Mouse (Mus musculus): ENCODE data around the gene Entpd2. TPM values are rescaled to one million over a fixed set of nuclear protein-coding genes. Genes with fewer than 3 reads are reported as not detected.

Entpd2 gene
- 0.55 and 0.73 TPM in 2 replicates for polyA plus RNA-seq (2015; fragmentation: Nextera tagmentation; extraction: Ambion mirVana)

DNA sequence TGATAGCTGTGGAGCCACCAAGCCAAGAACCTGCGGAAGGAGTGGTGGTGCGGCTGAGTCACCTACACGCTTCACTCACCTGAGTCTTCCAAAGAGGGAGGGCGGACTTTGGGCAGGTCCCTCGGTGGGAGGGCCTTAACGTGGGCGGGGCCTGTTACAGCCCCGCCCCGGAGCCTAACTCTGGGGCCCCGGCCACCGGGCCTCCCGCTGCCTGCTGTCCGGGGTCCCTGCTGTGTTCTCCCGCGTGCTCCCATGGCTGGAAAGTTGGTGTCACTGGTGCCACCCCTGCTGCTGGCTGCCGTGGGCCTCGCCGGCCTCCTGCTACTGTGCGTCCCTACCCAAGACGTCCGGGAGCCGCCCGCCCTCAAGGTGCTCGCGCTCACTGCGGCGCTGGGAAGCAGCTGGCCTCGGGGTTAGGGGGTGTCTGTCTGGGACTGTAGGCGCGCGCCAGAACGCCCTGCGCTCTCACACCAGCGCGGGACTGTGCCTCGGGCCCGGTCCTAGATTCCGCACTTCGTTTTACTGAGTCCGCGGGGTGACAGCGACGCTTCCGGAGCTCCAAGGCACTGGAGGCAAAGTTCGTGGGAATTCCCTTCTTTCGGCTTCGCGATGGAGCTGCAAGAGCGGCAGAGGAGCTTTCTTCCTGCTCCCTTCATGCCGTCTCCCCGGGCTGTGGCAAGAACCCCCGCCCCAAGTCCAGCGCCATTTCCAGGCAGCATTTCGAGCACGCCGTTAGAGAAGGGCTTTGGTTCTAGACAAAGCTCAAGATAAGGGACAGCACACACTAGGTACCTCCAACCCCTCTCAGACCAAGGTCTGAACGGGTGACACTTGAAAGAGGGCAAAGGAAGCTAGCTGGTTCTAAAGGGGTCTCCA, at the start of gene Entpd2:
Gene Entpd2, plus strand, starts transcription at position 154 of the 876 bp plus-strand sequence.
- no peak for ATAC-seq (ENCODE audit: low FRiP score, low read depth)
- Histone ChIP-seq H3K27ac (no peak within 1 kb of the TSS), H3K9me3 (no peaks in the 10 kb centered on the region), H3K4me1 (peaks cover 13% of the 10 kb centered on the region), H3K4me2 (replicated peaks) (peak within 1 kb of the TSS; percentile 64), H3K4me3 (peak within 1 kb of the TSS; percentile 42), H3K9ac (no peak within 1 kb of the TSS), H3K36me3 (no peaks in the 10 kb centered on the region), H3K27me3 (peaks cover 90% of the 10 kb centered on the region)
- under 1% methylated on average over 55 of the region's 57 CpGs for WGBS

GRCm38 (mm10) chr2:25348162-25348561, 47.5 kb upstream of the Entpd2 start:
- H3K9ac ChIP-seq: no peak overlapping the region
- H3K4me1 ChIP-seq: no peaks in the 10 kb centered on the region
- H3K9me3 ChIP-seq: no peaks in the 10 kb centered on the region
- H3K27me3 ChIP-seq: no peaks in the 10 kb centered on the region
- H3K36me3 ChIP-seq: peaks cover 96% of the 10 kb centered on the region
- no peak for ATAC-seq (ENCODE audit: low FRiP score, low read depth)
- no peak overlapping the region for H3K27ac ChIP-seq
- H3K4me3 ChIP-seq: no peak overlapping the region
- H3K4me2 ChIP-seq (replicated peaks): no peak overlapping the region
- 94% methylated on average over 7 of the region's 7 CpGs for WGBS

DNA sequence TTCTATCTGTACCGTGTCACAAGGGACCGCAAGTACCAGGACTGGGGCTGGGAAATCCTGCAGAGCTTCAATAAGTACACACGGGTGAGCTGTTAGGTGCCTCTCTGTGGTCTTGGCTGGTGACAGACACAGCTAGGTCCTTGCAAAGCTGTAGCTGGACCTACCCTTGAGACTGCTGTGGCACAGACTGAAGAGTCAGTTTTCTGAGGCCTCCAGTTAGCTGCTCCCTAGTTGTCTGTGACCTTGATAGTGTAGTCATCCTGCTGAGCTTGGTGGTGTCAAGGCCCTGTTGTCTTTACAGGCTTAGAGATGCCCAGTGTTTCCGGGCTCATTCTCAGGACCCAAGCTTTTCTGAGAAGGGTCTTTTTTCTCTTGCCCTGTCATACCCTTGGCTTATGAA, 46.2 kb upstream of the Entpd2 start:
- no peak overlapping the region for H3K4me3 ChIP-seq
- H3K4me1 ChIP-seq: no peaks in the 10 kb centered on the region
- H3K27ac ChIP-seq: no peak overlapping the region
- H3K27me3 ChIP-seq: no peaks in the 10 kb centered on the region
- ATAC-seq (ENCODE audit: low FRiP score, low read depth): no peak
- H3K9ac ChIP-seq: no peak overlapping the region
- peaks cover 84% of the 10 kb centered on the region for H3K36me3 ChIP-seq
- no peak overlapping the region for H3K4me2 ChIP-seq (replicated peaks)
- 91% methylated on average over 4 of the region's 4 CpGs for WGBS
- no peaks in the 10 kb centered on the region for H3K9me3 ChIP-seq

DNA sequence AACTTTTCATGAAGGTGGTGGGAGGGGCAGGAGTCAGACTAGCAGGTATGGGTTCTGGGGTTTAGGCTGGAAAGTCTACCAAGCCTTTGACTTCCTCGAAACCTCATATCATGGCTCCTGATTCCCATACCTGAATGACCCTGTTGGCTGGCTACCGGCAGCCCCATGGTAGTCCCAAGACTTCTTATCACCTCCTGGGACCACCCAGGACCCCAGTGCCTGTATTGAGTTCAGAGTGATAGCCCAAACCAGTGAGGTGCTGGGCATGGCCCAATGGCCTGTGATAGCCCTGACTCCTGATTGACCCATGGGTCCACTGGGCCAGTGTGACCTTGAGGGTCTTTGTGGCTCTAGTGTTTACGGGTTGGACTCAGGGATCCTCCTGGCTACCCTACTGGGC, 45.0 kb upstream of the Entpd2 start:
- no peak overlapping the region for H3K27ac ChIP-seq
- no peak overlapping the region for H3K9ac ChIP-seq
- WGBS: 89% methylated on average over 3 of the region's 3 CpGs
- H3K9me3 ChIP-seq: no peaks in the 10 kb centered on the region
- ATAC-seq (ENCODE audit: low FRiP score, low read depth): no peak
- H3K27me3 ChIP-seq: no peaks in the 10 kb centered on the region
- peaks cover 9% of the 10 kb centered on the region for H3K4me1 ChIP-seq
- no peak overlapping the region for H3K4me2 ChIP-seq (replicated peaks)
- H3K36me3 ChIP-seq: peaks cover 72% of the 10 kb centered on the region
- H3K4me3 ChIP-seq: no peak overlapping the region

DNA sequence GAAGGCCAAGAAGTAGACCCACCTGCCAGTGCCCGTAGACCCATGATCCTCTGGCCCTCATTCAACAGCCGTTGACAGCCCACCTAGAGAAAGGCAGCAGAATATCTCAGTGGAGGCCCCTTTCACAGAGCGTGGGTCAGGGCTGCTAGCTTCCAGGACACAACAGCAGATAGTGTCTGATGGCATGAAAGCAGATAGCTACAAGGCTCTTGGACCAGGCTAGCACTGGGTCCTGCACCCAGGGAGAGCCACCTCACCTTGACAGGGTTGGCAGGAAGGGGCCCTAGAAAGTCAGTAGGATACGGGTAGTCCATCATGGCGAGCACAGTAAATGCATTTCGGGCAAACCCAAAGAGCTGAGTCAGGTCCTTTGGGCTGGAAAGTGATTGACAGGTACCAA, 41.5 kb upstream of the Entpd2 start:
- 88% methylated on average over 6 of the region's 6 CpGs for WGBS
- no peak overlapping the region for H3K9ac ChIP-seq
- no peak for ATAC-seq (ENCODE audit: low FRiP score, low read depth)
- peaks cover 21% of the 10 kb centered on the region for H3K4me1 ChIP-seq
- H3K27ac ChIP-seq: no peak overlapping the region
- peaks cover 40% of the 10 kb centered on the region for H3K36me3 ChIP-seq
- no peaks in the 10 kb centered on the region for H3K27me3 ChIP-seq
- no peak overlapping the region for H3K4me3 ChIP-seq
- no peaks in the 10 kb centered on the region for H3K9me3 ChIP-seq
- no peak overlapping the region for H3K4me2 ChIP-seq (replicated peaks)

DNA sequence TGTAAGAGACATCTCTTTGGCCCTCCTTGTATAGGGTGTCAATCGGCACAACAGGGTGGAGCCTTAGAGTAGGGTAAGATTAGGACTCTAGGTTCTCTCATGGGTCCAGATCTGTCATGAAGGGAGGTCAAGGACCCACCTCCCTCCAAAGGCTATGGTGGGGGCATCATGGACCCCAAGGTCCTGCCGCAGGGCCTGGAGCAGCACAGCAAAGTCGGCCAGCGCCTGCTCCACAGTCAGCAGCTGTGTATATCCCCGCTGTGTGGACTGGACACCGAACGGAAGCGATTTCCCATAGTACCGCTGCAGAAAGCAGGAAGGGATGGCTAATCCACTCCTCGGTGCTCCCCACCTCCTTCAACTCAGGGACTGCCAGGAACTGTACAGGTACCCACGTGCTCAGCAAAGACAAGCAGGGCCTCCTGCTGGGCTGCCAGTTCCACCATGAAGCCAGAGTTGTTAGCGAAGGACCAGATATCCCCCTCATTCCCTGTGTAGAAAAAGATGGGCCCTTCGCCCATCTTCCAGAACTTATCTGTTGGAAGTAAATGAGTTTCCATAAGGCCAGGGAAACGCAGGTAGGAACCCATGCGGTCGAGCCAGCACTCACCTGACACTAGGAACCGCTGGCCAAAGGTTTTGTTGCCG, 40.1 kb upstream of the Entpd2 start:
- Histone ChIP-seq H3K27ac (no peak overlapping the region), H3K4me1 (peaks cover 21% of the 10 kb centered on the region), H3K9ac (peak overlapping the region; percentile 71), H3K9me3 (no peaks in the 10 kb centered on the region), H3K36me3 (peaks cover 27% of the 10 kb centered on the region), H3K4me2 (replicated peaks) (peak overlapping the region; percentile 77), H3K27me3 (no peaks in the 10 kb centered on the region), H3K4me3 (peak overlapping the region; percentile 61)
- no peak for ATAC-seq (ENCODE audit: low FRiP score, low read depth)
- 38% methylated on average over 18 of the region's 18 CpGs for WGBS

DNA sequence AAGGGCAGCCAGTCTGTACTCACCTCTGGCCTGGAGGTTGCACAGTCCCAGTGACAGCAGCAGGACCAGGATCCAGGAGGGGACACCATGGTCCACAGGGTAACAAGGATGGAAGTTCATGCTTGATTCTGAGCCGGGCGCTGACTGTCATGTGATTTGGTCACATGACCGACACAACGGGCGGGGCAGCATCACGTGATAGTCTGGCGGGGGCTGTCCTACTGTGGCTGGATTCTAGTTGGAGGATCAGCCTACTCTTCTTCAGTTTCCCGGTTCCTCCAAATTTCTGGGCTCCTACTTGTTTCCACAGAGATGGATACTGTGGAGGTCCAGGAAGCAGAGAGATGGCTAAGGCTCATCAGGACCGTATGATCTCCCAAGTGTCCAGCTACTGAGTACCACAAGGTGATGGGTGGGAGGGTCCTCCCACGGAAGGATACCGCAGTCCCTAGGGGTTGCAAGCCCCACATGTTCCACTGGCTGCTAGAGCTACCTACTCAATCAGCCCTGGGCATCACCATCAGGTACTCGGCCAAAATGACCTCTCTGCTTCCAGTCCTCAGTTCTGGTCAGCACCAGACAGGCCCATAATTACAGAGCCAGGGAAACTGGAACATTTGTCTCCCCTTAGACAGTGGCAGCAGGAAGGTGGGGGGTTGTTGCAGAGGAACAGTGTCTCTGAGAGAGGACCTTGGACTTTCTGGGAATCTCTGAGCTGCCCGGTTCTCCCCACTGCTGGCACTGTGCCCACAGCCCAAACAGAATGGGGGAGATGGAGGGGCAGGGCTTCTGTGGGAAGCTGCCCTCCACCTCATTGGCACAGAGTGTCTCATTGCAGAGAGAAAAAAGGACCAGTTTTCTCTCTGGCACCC, 39.2 kb upstream of the Entpd2 start, which contains the start of gene Dpp7:
Gene Dpp7, minus strand, starts transcription at position 152 of the 872 bp plus-strand sequence.
- peak; percentile 89 for ATAC-seq (ENCODE audit: low FRiP score, low read depth)
- H3K27me3 ChIP-seq: no peaks in the 10 kb centered on the region
- no peaks in the 10 kb centered on the region for H3K9me3 ChIP-seq
- H3K9ac ChIP-seq: peak within 1 kb of the TSS; percentile 71
- H3K27ac ChIP-seq: no peak within 1 kb of the TSS
- H3K36me3 ChIP-seq: peaks cover 18% of the 10 kb centered on the region
- H3K4me3 ChIP-seq: peak within 1 kb of the TSS; percentile 61
- peaks cover 21% of the 10 kb centered on the region for H3K4me1 ChIP-seq
- WGBS: 5% methylated on average over 13 of the region's 13 CpGs
- H3K4me2 ChIP-seq (replicated peaks): peak within 1 kb of the TSS; percentile 77

GRCm38 (mm10) chr2:25359848-25360247, 35.8 kb upstream of the Entpd2 start:
- ATAC-seq (ENCODE audit: low FRiP score, low read depth): no peak

GRCm38 (mm10) chr2:25363478-25364178, 32.0 kb upstream of the Entpd2 start:
- 53% methylated on average over 13 of the region's 13 CpGs for WGBS
- no peak for ATAC-seq (ENCODE audit: low FRiP score, low read depth)

More at GRCm38 (mm10) chr2:25359848-25360247, 35.8 kb upstream of the Entpd2 start:
- Histone ChIP-seq H3K4me1 (peaks cover 23% of the 10 kb centered on the region), H3K4me3 (no peak overlapping the region), H3K27ac (no peak overlapping the region), H3K27me3 (peaks cover 25% of the 10 kb centered on the region), H3K9ac (no peak overlapping the region), H3K4me2 (replicated peaks) (no peak overlapping the region), H3K36me3 (no peaks in the 10 kb centered on the region), H3K9me3 (no peaks in the 10 kb centered on the region)
- WGBS: 78% methylated on average over 4 of the region's 4 CpGs

GRCm38 (mm10) chr2:25364313-25364712, 31.4 kb upstream of the Entpd2 start:
- Histone ChIP-seq H3K9me3 (no peaks in the 10 kb centered on the region), H3K4me3 (peak overlapping the region; percentile 67), H3K9ac (no peak overlapping the region; the same call in 1 of the 2 replicates), H3K27ac (no peak overlapping the region), H3K36me3 (no peaks in the 10 kb centered on the region), H3K27me3 (peaks cover 51% of the 10 kb centered on the region), H3K4me1 (peaks cover 8% of the 10 kb centered on the region), H3K4me2 (replicated peaks) (peak overlapping the region; percentile 99)
- WGBS: 82% methylated on average over 4 of the region's 4 CpGs
- ATAC-seq (ENCODE audit: low FRiP score, low read depth): no peak; the same call in 1 of the 2 replicates

More at GRCm38 (mm10) chr2:25363478-25364178, 32.0 kb upstream of the Entpd2 start:
- Histone ChIP-seq H3K36me3 (no peaks in the 10 kb centered on the region), H3K27ac (no peak overlapping the region), H3K9ac (0 out of 2 replicates have a peak overlapping the region, but pooled peaks have one; percentile 31), H3K27me3 (peaks cover 51% of the 10 kb centered on the region), H3K4me3 (no peak overlapping the region), H3K4me2 (replicated peaks) (no peak overlapping the region), H3K9me3 (no peaks in the 10 kb centered on the region), H3K4me1 (peaks cover 8% of the 10 kb centered on the region)

DNA sequence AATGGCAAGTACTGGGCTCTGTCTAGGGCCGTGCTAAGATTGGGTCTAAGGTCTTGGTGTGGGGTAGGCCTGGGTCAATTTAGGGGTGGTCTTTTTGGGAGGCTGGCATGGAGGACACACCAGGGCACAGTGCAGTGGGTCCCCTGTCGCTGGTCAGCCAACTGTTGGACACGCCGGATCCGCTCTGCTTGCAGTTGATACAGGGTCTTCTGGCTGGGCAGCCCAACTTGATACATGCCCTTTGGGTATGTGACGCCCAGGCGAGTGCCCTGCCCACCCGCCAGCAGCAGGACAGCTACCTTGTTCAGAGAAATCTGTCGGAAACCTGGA, 30.9 kb upstream of the Entpd2 start:
- Histone ChIP-seq H3K4me3 (peak overlapping the region; percentile 67), H3K27me3 (peaks cover 51% of the 10 kb centered on the region), H3K4me1 (peaks cover 8% of the 10 kb centered on the region), H3K9me3 (no peaks in the 10 kb centered on the region), H3K9ac (peak overlapping the region; percentile 78), H3K27ac (no peak overlapping the region), H3K4me2 (replicated peaks) (peak overlapping the region; percentile 99), H3K36me3 (no peaks in the 10 kb centered on the region)
- ATAC-seq (ENCODE audit: low FRiP score, low read depth): no peak
- 30% methylated on average over 9 of the region's 9 CpGs for WGBS
